Mouse (Mus musculus) right cerebral cortex, postnatal 4 days (tissue): ENCODE data around the gene Akr1c12.
A peak's percentile ranks its signal among the peaks of the same experiment; 100 is the strongest.
"Not testable (repeated sequence)": the region's sequence is repeated elsewhere in the genome, so short reads cannot be mapped to it uniquely, and the experiment has no call there.

Experiments
- DNase-seq: peaks from one replicate; pipeline ENCODE4 v3.0.0-alpha.2; 2022

Gene Akr1c12

GRCm38 (mm10) chr13:4279284-4279683 is at the start of gene Akr1c12:
TSS of gene Akr1c12 (minus strand) at chr13:4279433.
- DNase-seq: no peak

- DNase-seq: no peak
Measured at GRCm38 (mm10) chr13:4318773-4319172, 39.5 kb upstream of the Akr1c12 start.

DNA sequence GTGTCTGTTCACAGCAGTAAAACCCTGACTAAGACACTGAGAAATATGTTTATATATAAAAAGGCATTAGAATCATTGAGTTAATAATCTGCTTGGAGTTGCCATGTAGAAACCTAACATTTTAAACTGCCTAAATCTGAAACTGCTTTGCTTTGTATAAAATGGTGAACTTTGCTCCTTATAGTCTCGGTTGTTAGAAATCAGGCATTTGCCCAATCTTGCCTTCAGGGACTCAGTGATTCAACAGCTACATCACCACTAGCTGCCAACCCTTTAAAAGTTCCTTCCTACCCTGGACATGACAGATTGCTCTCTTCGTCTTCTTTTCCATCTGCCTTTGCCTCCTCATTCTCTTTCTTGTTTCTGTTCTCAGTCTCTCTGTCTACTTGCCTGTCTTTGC is 34.7 kb upstream of the Akr1c12 start:
- no peak for DNase-seq

DNA sequence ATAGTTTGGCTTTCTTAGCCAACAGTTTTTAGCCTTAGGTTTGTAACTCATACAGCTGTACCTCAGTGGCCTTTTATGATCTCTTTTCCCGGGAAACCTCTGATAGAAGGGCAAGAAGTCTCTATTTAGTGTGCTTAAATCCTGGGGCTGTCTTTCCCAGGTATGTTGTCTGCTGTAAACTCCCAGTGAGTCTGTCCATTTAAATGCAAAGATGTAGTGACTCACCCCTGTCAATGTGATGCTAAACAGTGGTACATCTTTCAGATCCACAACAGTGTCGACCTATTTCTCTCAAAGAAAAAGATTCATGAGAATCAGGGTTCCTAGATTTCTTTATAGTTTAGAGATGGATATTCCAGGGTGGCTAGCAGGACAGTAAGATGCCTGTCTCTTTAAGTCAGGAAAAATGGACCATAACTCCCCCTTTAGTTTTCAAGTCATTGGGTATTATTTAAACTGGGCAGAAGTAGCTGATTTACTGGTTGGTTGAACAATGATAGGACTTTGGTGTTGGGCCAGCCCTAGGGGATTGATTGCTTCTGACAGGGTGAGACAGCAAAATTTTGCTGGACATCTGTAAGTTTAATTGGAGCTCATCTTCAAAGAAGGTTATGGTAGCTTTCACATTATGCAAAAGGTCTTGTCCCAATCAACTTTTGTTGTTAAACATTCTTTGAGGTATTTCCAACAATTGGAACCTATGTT is 25.8 kb upstream of the Akr1c12 start:
- no peak for DNase-seq

GRCm38 (mm10) chr13:4296991-4297390 is 17.8 kb upstream of the Akr1c12 start:
- DNase-seq: no peak

DNA sequence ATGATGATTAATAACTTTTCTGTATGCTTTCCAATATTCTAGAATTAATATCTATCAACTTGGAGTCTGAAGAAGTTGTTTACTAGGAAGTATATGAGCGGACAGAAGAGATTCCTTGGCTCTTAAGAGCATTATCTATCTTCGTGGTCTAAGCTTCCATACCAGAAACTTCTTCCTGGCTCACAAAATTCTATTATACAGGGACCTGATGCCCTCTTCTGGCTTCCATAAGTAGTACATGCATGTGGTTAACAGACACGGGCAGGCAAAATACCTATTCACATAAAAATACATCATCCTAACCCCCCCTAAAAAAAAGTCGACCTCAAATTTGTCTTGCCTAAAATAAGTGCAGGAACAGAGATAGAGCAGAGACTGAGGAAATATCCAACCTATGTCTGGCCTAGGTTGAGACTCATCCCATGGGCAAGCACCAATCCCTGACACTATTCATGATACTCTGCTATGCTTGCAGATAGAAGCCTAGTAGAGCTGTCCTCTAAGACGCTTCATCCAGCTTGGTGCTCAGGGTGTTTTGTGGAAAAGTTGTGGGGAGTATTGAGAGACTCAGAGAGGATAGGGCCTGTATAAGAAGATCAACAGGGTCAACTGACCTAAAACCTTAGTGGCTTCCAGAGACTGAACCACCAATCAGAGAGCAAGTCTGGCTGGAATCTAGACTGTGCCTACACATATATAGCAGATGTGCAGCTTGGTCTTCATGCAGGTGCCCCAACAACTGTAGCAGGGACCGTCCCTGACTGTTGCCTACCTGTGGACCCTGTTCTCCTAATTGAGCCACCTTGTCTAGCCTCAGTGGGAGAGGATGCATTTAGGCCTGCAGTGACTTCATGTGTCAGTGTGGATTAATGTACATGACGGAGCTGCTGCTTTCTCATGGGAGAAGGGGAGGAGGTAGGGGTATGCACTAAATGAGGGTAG is 2.5 kb upstream of the Akr1c12 start:
- peak; percentile 21 for DNase-seq

DNA sequence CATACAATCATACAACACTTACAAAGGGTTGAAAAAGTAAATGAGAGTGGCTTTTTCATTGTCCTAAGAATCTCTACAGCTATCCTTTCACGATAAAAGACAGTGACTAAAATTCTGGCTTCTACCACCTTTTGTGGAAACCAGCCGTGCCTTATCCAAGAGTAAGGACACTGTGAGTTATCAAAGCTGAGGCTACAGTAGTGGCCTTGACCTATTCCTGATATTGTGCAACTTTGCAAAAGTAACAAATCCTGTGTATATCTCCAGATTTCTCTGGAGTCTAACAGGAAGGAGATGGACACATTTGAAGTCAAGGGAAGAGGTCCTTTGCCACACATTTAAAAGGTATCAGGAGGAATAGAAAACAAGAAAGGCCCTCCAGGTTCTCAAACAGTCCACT is 1.7 kb downstream of the Akr1c12 start:
- no peak for DNase-seq

DNA sequence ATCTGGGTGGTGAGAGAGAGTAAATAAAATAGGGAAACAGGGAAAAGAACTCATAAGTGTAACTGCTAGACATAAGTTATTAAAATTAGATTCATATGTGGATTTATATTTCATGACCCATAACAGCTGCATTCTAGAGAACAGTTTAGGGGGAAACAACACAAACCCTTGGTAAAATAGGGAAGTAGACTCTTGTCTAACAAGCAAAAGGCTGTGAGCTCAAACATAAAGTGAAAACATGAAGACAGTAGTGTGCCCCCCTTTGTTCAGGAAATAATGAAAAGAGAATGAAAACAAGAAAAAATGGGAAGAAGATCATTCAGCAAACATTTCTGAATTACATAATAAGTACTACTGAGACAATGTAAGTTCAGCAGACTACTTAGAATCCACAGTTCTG is 8.4 kb downstream of the Akr1c12 start:
- DNase-seq: no peak

GRCm38 (mm10) chr13:4265455-4265854 is 13.8 kb downstream of the Akr1c12 start:
- not testable (repeated sequence) for DNase-seq

DNA sequence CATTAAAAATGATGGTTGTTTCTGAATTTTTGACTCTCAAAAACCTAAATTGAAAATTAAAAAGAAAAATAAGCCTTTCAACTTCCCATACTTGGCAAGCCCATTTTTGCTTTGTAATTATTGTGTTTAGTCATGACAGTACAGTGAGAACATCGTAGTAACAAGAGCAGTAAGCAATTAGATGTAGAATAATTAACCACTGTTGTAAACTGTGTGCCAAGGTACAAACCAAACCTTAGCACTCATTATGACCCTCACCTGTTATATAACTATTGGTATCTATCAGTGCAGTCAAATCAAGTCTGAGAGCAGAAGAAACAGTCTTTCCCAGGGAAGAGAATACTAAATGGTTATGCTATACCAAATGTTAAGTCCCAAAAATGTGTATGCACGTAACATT is 14.2 kb downstream of the Akr1c12 start:
- DNase-seq: no peak

DNA sequence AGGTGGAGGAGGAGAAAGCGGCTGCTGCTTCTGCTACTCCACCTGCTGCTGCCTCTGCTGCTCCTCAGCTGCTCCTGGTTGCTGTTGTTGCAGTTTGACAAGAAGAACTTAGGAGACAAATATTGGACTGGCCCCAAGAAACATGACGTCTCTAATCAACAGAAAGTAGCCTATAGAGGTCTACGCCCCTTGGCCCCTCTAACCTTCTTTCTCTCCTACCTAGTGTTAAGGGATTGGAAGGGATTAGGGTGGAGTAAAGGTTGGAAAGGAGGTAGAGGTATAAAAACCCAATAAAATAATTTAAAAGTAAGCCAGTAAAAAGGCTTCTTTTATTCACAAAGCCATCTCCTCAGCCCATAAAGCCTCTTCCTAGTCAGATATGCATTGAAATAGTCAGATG is 14.6 kb downstream of the Akr1c12 start:
- DNase-seq: no peak

DNA sequence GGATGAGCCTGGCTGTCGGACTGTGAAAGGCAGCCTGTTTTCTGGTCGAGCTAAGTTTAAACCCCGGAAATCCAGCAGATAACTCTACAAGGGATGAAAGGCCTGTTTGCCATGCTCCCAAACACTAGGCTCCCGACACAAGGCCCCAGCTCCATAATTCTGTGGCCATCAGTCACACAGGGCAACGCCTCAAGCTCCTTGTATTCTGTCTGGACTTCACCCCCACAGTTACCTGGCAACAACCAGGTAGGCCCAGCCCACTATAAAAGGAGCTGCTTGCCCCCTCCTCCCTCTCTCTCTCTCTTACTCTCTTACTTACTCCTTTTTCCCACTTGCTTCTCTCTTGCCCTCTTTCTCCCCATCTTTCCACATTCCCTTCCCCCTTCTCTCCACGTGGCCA is 21.9 kb downstream of the Akr1c12 start:
- DNase-seq: no peak

- not testable (repeated sequence) for DNase-seq
Measured at GRCm38 (mm10) chr13:4256894-4257293, 22.3 kb downstream of the Akr1c12 start.

DNA sequence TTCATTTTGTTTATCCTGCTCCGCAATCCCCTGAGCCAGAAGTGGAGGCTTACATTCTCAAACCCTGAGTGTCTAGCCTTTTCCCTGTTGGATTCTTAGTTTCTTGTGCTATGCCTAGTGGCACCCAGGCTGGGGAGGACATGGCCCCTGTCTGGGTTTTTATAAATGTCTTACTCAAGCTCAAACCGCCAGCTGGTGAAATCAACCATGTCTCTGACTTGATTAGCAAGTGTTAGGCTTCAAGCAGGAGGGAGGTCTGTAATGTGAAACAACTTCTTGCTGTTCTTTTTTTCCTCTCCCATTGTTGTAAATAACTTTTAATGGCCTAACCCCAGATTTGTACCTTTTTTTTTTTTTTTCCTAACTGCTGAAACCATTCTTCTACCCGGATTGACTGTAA is 29.9 kb downstream of the Akr1c12 start:
- no peak for DNase-seq

- peak; percentile 18 for DNase-seq
Measured at GRCm38 (mm10) chr13:4244861-4245559, 34.2 kb downstream of the Akr1c12 start.

GRCm38 (mm10) chr13:4233536-4234172 is 45.6 kb downstream of the Akr1c12 start:
- no peak for DNase-seq

- DNase-seq: no peak
Measured at GRCm38 (mm10) chr13:4233135-4233534, 46.1 kb downstream of the Akr1c12 start.

DNA sequence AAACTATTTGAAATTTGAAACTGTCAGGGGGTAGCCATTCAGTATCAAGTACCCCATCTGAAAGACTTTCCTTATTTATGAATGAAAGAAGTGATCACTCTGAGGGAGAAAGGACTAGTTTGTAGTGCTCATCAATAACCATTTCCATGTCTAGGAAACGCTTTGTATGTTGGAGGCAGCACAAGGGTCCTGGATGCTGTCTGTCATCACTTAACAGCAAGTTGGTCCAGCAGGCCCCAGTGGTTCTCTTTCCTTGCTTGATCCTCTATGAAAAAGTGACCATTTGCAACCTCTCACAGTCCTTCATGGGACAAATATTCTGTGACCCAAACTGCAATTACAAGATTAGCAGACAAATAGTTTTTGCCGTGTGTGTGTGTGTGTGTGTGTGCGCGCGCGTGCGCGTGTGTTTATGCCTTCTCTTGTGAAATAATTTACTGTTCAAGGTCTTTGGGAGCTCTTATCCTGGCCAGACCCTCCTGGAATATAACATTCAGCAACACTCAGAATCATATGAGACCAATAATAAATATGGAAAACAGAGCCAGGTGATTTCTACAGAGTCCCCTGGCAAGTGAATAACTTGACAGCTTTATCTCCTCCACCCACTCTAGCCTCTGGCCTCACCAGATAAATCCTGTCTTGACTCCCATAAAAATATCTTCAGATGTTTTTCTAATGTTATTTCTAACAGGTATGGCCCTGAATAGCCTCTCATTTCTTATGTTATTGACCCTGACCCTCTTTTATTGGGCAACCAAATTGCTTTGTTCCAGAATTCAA is 48.2 kb downstream of the Akr1c12 start:
- no peak for DNase-seq

DNA sequence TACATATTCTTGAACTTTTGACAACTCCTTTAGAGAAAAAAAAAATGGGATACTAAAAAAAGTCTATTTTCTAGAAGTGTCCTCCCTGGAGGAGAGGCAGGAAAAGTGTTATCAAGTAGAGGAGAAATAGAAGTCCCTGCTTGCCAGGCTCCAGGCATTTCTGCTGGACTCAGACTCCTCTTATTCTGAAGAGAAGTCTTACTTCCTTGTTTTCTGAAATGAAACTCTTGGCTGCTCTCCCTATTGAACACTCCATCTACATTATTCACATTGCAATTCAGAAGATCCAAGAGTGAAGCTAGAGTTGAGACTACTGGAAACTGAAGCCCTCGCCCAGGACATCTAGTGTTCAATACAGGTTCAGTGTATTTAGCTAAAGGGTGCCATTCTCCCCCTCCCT is 50.8 kb downstream of the Akr1c12 start, which contains the start of gene Akr1c19:
Gene Akr1c19, plus strand, starts transcription at position 260 of the 400 bp plus-strand sequence.
- no peak for DNase-seq
